Mouse (Mus musculus): ENCODE measurements at regions not wholly inside any gene's neighbourhood (a gene's known extent, or its start where the extent isn't known, plus 50 kb on each side); places are given as distances from the start of the nearest gene placed in this dataset.

- Histone ChIP-seq H3K27me3 (ENCODE audit: control insufficient read depth, insufficient read depth, low read length) (no peaks in the 10 kb centered on the region), H3K4me2 (replicated peaks; ENCODE audit: low read depth, low read length, severe bottlenecking) (no peak overlapping the region), H3K27ac (replicated peaks; ENCODE audit: low read depth, low read length) (no peak overlapping the region), H3K9ac (ENCODE audit: low read depth, low read length, severe bottlenecking) (no peak overlapping the region), H3K9me3 (ENCODE audit: control insufficient read depth, low read length) (no peaks in the 10 kb centered on the region), H3K4me1 (ENCODE audit: control insufficient read depth, insufficient read depth, low read length) (no peaks in the 10 kb centered on the region), H3K4me3 (replicated peaks; ENCODE audit: low read length) (no peak overlapping the region), H3K36me3 (ENCODE audit: control insufficient read depth, insufficient read depth, low read length) (no peaks in the 10 kb centered on the region)
- no peak for TF ChIP-seq POLR2A (IDR thresholded peaks at IDR 0.05; ENCODE audit: borderline replicate concordance, extremely low read depth, insufficient read depth, insufficient read length)
- DNase-seq (ENCODE audit: low spot score), result no peak
- no peak for ATAC-seq (ENCODE audit: low FRiP score, low read depth)
- whole genome bisulfite sequencing, result 86% methylated on average over 1 of the region's 1 CpGs
Observed at GRCm38 (mm10) chr2:11118625-11119024, 53.3 kb upstream of the Prkcq start.

GRCm38 (mm10) chr2:11119301-11119700 is 52.6 kb upstream of the Prkcq start:
- Histone ChIP-seq H3K27me3 (ENCODE audit: control insufficient read depth, insufficient read depth, low read length) (no peaks in the 10 kb centered on the region), H3K4me3 (replicated peaks; ENCODE audit: low read length) (no peak overlapping the region), H3K4me1 (ENCODE audit: control insufficient read depth, insufficient read depth, low read length) (no peaks in the 10 kb centered on the region), H3K36me3 (ENCODE audit: control insufficient read depth, insufficient read depth, low read length) (no peaks in the 10 kb centered on the region), H3K9me3 (ENCODE audit: control insufficient read depth, low read length) (no peaks in the 10 kb centered on the region), H3K9ac (ENCODE audit: low read depth, low read length, severe bottlenecking) (no peak overlapping the region), H3K4me2 (replicated peaks; ENCODE audit: low read depth, low read length, severe bottlenecking) (no peak overlapping the region), H3K27ac (replicated peaks; ENCODE audit: low read depth, low read length) (no peak overlapping the region)
- ATAC-seq (ENCODE audit: low FRiP score, low read depth), result no peak
- no peak for DNase-seq (ENCODE audit: low spot score)
- WGBS, result 85% methylated on average over 9 of the region's 9 CpGs
- no peak for TF ChIP-seq POLR2A (IDR thresholded peaks at IDR 0.05; ENCODE audit: borderline replicate concordance, extremely low read depth, insufficient read depth, insufficient read length)
